Mouse (Mus musculus): ENCODE measurements at regions not wholly inside any gene's neighbourhood (a gene's known extent, or its start where the extent isn't known, plus 50 kb on each side); places are given as distances from the start of the nearest gene placed in this dataset.

- TF ChIP-seq TCF12 (IDR thresholded peaks at IDR 0.05; ENCODE audit: insufficient read depth, poor library complexity, severe bottlenecking) (no peak), MYOD1 (IDR thresholded peaks at IDR 0.05; ENCODE audit: control insufficient read depth in 1 of 3, insufficient read length in 2 of 3, low read depth in 2 of 3) (no peak), MAX (IDR thresholded peaks at IDR 0.05; ENCODE audit: low read depth) (no peak), SRF (IDR thresholded peaks at IDR 0.05; ENCODE audit: control insufficient read depth, insufficient read length, low read depth) (no peak), MYOG (IDR thresholded peaks at IDR 0.05; ENCODE audit: control insufficient read depth in 1 of 3, insufficient read depth in 1 of 3, insufficient read length in 2 of 3, low read depth in 2 of 3) (no peak), CEBPB (IDR thresholded peaks at IDR 0.05; ENCODE audit: insufficient read depth, poor library complexity, severe bottlenecking) (no peak), POLR2A (IDR thresholded peaks at IDR 0.05; ENCODE audit: insufficient read length, low read depth) (no peak), POLR2AphosphoS2 (IDR thresholded peaks at IDR 0.05; ENCODE audit: insufficient read length, low read depth) (no peak), USF1 (IDR thresholded peaks at IDR 0.05; ENCODE audit: low read depth) (no peak), REST (IDR thresholded peaks at IDR 0.05; ENCODE audit: insufficient read depth, insufficient read length) (no peak), E2F4 (IDR thresholded peaks at IDR 0.05; ENCODE audit: insufficient read depth) (no peak), TCF3 (IDR thresholded peaks at IDR 0.05; ENCODE audit: insufficient read length, low read depth) (no peak)
These were observed 292.1 kb downstream of the Plpp3 start for GRCm38 (mm10) chr4:105449046-105449860.

Data from myocyte (in vitro differentiated cells).